Mouse (Mus musculus) kidney, postnatal 25 days (tissue): Measurements from ENCODE around the gene Suco.

Experiments
- DNase-seq, 2 experiments: peaks; one replicate each; pipeline ENCODE4 v3.0.0; 2021; ENCODE audit warnings: mixed read lengths in 2 of 2

The Suco gene

DNA sequence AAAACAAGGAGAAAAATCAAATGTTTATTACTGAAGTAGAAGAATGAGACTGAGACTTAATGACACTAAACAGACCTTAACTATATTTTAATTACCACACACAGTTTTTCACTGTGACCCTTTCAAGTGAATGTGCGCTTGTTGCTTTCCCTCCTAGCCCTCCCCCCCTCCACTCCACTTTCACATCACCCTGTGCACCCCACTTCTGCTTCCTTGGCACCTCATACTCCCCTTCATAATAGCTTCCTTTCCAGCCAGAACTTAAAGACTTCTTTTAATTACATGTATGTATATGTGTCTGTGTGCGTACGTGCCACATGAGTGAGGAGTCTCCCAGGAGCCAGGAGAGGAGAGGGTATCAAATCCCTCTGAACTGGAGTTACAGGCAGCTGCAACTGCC, 12.3 kb upstream of the Suco start:
- DNase-seq: no peak

DNA sequence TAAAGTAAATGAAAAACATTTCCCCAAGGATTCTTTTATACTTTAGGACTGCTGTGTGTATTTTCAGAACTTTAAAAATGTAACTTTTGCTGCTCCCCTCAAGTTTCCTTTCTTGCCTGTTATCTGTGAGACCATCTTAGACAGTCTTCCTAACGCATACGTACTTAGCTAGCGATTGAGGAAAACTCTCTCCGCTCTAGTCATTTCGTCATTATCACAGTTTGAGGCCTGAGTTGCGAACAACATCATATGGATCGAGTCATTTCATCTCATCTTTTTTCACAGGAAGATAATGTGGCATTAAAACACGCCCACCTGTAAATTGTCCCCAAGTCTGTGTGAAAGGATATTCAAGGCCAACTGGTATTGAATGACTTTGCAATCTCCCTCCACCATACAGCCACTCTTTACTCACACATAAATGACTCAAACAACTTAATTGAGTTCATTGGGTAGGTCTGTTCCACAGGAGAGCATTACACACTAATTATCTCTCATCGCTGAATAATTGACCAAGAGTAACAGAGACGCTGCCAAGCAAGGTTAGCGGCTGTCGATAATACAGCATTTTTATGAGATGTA, 11.3 kb upstream of the Suco start:
- no peak for DNase-seq

DNA sequence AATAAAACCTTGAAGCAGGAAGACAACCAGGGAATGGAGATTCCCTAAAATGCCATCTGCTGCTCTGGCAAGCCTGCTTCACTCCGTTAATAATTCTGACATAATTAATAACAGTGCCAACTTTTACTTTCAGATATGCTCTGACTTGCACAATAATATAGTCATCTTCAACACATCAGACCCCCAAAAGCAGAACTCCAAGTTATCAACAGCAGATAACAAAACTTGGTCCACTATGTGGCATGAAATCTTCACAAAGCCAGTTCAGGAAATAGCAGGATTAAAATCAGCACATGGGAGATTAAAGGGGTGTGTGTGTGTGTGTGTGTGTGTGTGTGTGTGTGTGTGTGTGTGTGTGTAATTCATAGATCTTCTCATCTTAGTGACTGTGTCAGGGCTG, 9.3 kb upstream of the Suco start:
- no peak for DNase-seq

DNA sequence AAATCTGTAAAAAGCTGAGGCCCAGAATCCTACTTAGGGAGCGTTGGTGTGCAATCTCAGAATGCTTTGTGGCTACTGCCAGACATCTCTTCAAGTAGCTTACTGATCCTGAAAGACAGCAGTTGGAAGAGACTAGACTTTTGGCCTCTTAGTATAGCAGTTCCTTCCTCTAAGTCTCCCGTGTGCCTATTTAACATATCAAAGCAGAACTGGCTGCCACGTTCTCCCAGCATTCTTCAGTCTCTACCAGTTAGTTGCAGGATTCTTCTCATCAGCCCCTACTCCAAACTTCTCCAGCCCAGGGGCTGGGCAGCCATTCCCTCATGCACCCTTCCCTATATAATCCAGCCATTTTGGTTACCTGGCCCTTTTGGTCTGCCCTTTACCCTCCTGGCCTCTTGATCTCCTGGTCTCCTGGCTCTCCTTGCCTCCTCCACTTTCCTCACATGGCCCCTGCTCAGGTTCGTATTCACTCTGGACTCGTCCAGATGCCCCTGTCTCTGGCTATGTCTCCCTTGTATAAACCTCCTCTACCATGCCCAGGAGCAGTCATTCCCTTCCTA, 1.2 kb upstream of the Suco start:
- no peak for DNase-seq

DNA sequence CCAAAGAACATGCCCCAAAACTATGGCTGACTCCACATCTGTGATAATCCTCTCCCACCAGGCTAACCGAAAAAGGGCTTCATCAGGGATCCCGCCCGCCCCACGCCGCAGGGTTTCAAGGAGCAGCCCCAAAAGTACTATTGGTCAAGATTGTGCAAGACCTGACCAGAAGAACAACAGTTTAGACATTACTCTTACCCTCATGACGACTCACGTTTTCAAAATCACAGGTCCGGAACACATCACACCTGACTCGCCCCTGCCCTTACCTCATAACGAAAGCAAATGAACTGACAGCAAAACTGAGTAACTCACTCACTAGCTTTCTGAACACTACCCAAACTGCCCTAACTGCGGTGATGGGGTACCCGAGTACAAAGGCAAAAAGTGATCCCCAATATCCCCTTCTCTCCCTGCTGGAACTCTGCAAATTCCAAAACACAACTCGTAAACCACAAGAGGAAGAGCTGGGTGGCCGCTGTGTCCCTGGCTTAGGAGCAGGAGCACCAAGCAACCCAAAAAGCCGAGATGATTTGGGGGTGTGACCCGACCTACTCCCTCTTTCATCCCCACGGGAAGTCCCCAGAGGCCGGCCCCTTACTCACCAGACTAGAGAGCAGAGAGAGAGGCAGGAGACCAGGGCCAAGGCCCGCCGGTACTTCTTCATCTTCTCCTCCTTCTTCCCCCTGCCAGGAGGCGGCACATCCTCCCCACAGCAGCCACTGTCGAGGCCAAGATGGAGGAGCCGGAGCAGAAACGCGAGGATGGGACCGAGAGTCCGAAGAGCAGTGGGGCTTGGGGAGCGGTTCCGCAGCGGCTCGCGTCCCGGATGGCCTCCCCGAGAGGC, 553 bp downstream of the Suco start:
- DNase-seq: peak; percentile 22 to 50

DNA sequence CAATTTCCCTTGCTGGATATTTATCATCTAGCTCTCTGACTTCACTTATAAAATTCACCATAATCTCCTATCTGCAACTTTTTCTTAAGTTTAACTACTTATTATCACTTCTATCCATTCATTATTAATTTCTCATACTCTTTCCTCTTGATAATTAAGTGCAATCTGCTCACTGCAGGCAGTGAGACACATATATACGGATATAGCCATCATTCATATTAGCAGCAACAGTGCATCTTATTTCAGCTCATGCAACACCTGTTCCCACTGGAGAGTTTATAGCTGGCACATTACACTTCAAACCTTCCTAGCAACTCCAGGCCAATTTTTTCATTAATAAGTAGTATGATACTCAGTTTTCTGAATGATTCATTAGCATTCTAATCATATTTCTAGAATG, 7.1 kb downstream of the Suco start:
- DNase-seq: no peak

DNA sequence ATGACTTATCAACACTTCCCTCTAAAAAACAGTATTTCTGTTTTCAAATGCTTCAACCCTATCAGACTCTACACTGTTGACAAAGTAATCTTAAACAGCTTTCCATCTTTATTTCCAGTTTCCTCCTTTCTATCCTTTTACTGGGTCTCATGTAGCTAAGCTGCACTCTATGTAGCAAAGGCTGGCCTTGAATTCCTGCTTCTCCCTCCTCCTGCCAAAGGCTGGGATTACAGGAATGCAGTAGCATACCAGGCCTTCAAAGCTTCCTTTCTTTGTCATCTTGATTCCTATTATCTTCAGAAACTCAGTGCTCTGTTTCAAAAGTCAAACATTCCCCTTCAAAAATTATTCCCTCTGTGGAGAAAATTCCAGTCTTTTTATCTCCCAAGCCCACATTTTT, 8.1 kb downstream of the Suco start:
- DNase-seq: no peak

DNA sequence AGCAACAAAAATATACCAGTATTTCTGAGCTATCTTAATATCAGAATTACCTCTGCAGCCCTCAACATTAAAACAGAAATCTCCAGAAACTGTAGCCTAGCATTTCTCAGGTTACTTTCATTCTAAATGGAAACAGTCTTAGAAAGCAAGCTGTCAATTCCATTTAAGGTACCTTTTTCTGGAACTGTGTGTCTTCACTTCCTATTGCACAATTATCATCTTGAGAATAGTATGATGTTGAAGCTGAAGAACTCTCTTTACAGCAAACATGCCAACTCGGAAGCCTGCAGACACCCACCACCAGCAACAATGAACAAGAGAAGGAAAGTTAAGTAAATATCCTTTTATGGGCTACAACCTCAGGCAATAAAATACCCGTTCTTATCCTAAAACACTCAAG, 12.7 kb downstream of the Suco start:
- no peak for DNase-seq

DNA sequence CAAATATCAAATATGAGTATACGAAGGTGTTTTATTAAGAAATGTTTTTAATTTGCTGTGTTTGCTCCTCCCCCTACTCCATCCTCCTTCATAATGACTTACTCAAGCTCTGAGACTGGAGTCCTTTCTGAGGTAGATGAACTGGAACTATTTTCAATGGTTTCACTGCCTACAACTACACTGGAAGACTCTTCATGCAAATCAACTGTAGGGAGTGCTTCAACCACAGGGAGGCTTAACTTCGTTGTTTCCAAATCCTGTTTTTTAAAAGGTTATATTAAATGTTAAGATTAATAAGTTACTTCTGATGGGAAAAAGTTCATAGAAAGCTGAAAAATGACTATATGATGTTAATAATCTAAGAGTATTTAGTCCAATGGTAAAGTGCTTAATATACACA, 17.2 kb downstream of the Suco start:
- no peak for DNase-seq

DNA sequence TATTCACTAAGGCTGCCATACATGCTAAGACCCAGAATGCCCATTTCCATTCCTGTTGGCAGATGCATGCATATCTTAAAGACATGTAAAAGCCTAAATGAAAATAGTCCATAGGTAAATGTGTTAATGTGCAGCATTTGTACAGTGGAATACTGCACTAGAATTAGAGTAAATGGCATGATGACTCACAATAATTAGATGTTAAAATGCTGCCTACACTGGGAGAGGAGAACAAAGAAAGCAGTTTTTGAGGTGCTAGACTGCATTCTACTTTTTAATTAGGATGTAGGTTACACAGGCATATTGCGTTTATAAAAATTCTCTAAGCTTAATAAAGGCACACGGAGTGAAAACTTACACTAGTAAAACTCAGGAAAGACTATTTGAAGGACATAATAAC, 49.8 kb downstream of the Suco start:
- DNase-seq: no peak

DNA sequence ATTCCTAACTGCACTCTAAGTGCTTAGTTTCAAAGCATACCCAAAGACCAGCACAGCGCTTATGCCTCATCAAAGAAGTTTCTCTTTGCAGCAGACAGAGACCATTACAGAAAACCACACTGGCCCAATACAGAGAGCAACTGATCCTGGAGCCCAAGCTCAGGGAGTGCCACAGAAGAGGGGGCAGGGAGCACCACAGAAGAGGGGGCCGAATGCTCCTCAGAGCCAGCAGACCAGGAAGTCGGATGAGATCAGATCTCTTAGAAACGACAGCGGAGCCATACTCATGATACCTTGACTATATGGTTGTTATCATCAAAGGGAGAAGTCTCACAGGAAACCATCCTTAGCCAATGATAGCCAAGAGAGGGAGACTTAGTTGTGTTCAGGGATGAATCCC, 67.1 kb downstream of the Suco start:
- DNase-seq: no peak

DNA sequence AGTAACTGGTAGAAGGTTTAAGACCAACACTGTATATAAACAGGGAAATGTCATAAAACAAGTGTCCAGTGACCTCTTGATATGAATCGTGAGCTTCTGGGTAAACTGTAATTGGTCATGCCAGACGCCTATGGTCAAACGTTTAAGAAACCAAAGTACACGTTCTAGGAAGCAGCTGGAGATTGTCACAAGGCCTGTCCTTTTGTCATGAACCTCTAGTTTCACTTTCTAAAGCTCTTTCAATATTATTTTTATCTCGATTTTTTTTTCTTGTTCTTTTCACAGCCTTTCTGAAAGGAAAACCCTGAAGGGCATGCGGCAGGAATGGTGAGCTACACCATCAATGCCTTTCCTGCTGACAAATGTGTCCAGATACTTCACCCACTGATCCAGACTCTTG, 67.5 kb downstream of the Suco start:
- DNase-seq: no peak

DNA sequence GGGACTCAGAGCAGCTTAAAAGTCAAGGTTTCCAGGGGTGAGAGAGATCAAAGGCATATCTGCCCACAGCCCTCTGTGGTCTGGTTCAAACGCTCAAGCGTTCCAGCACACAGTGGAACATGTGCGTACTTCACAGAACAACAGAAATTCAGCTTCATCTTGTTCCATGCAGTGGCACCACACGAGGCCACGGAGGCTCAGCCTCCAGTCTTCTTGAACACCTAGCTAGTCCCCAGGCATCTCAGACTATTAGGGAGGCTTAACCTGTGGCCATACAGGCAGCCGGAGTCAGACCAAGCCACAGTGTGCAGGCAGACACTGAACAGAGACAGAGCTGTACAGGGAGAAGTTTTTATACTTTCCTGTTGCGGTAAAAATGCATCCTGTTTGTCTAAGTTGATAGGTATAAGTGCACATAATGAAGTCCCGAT, 71.9 kb downstream of the Suco start:
- DNase-seq: no peak

DNA sequence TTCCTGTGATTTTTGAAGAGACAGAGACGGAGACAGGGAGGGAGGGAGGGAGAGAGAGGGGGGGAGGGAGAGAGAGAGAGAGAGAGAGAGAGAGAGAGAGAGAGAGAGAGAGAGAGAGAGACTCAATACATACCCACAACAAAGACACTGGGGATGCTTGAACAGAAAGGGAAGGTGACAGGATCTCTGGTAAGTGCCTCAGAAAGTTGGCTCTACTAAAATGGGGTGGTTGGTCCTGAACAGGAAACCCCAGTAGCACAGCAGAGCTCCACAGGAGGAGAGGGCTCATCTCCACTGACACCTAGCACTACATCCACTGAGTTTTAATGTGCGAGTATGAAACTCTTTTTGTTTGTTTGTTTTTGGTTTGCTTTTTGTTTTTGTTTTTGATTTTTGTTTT, 75.2 kb downstream of the Suco start:
- no peak for DNase-seq

DNA sequence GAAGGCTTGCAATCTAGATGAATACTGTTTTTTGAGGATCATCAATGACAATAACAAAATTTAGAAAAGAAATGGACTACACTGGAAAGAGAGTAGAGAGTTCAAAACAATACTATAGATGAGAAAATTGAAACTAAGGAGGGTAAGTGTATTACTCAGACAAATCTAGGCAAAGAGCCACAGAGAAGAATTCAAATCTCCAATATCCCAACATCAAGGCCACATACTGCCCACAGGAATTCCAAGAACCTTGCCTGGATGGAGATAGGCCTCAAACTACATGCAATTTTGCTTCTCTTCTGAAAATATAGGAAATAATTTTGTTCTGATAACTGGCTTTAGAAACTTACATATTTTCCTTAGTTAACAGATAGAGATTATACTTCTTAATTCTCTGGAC, 76.2 kb downstream of the Suco start:
- DNase-seq: no peak

DNA sequence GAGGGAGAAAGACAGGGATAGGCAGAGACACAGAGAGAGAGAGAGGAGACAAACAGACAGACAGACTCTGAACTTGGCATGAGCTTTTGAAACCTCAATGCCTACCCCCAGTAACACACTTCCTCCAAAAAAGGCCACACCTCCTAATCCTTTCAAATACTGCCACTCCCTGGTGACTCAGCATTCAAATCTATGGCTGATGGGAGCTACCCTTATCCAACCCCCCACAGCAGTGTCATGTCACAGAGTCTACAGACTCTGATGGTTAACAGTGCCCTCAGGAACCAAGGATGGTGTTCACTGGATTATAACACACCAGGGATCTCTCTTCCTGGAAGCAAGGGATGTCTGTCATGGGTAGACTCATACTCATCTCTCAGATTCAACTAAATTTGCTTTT, 76.7 kb downstream of the Suco start:
- DNase-seq: no peak

DNA sequence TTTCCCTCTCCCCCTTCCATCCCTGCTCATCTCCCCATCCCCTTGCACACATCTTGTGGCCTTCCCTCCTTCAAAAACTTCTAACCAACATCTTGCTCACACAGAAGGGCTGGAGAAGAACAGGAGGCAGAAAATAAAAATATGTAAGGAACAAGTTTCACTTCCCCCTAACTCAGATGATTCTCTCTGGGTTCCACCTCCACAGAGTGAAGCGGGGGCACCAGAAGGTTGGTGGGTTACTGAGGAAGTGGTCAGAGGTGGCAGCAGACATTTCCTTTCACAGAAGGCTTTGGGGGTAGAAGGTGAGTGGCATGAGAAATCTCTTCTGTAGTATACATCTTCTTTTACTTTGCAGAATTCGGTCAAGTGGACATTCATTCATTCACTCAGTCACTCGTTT, 77.6 kb downstream of the Suco start:
- no peak for DNase-seq

DNA sequence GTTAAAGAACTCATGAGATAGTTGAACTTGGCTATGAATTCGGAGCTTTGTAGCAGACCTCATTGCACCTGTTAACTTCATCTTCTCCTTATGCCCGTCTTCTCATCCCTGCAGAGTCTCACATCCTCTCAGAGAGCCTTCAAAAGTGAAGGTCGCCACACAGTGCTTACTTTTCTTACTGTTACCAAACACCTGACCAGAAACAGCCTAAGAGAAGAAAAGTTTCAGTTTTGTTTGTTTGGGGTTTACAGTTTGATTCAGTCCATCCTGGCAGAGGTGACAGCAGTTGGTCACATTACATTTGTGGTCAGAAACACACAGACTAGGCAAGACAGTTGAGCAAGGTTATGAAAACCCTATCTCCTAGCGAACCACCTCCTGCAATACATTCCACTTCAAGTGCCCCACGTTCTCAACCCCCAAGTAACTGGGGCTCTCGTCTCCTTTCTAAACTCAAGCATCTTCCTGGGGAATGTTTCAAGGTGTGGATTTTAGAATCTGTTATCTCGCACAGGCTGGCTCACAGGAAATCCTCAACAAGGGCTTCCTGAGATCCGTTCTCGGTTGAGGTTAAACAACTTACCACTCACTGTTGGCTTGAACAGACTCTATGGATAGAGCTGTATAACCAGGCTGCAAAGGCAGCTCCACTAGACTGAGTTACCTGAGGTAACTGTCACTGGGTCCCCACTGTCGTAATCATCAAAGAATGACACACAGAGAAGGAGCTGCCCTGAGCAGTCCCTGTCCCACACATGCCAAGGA, 81.9 kb downstream of the Suco start:
- DNase-seq: no peak

DNA sequence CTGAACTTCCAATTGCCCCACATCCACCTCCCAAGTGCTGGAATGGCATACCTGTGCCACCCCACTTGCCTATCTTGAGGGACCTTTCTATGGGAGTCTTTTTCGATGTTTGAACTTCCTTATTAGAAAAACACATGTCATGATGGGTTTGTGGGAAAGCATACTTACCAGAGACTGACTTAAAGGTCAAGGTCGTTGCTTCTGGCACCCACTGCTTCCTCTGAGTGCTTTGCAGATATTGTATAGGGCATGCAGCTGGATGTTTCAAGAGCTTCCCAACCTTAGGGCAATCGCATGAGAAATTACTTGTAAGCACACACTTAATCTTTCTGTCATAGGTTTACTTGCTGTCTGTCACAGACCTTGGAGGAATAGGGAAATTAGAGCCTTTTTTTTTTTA, 83.2 kb downstream of the Suco start:
- no peak for DNase-seq

DNA sequence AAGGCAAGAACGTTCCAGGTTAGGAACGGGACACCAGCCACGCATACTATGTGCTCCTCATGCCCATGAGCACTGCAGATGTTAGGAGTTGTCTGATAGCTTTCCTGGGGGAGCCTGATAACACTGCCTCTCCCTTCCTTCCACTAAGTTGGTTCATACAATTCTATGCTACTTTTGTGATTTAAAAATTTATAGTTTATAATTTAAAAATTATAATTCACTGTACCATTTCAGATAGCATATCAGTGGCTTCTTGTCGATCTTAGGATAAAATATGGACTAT, 83.9 kb downstream of the Suco start:
- no peak for DNase-seq

DNA sequence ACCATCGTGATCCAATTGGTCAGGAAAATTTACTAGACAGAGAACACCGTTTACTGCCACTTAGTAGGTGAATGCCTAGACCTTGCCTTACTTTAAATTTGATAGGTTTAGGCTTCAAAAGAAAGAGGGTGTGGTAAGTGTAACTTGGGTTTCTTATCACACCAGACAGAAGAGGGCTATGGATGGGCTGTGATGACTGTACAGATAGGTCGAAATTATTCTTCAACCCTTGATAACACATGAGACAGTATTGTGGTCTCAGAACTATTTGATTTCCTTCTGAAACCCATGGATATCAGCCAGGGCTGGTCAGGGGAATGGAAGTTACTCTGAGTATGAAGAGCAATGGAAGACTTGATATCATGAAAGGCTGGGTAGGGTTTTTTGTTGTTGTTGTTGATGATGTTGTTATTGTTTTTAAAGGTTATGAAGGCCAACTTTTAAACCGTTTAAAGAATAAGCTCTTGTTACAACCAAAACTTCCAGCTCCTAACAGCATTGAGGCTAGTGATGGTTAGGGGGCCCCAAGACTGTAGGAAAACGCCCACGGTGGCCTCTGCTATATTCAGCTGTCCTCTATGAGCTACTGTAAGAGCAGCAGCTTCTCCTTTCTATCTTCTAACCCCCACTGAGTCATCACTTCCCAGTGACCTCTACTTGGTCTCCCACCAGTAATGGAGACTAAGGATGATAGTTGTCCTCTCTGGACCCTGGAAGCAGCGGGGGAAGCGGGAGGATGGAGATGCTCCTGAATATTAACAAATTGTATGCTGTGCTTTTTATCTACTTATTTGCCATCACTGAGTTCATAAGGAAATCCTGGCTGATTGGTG, 84.4 kb downstream of the Suco start:
- no peak for DNase-seq

DNA sequence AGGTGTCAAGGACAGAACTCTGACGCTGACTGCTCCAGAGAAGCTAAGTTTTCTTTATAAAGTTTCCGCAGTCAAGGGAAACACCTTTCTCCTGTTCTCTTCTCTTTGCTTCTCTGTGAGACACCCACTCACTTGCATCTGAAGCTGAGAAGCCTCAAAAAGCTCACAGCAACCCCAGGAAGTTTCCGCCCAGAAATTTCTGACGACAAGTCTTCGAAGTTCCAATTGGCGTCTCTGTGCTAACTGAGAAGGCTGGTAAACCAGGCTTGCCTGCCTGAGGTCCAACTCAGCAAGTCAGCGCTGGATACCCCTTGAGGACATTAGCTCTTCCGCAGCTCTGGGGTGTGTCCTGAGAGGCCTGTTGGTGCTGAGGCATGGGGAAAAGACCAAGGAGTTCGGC, 88.1 kb downstream of the Suco start, which contains the start of gene Fasl:
Fasl (minus strand) TSS at position 157 of the 400 bp plus-strand sequence.
- no peak for DNase-seq

DNA sequence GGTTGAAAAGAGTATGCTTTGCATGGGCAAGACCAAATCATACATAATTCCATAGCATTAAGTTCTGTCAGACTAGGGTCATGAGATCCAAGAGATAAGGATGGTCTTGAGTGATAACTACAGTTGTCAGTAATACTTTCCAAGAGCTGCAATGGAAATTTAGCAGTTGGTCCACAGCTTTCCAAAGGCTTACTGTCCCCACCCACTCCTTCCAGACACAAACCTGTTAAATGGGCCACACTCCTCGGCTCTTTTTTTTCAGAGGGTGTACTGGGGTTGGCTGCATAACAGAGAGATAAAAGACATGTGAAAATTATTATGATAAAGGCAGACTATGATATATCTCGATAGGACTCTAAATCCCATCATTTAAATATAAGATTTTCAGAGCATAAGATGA, 93.8 kb downstream of the Suco start:
- no peak for DNase-seq
